Mouse (Mus musculus) adrenal gland, postnatal 0 days (tissue): Measurements from ENCODE around the gene Washc2. TPM values are rescaled to one million over a fixed set of nuclear protein-coding genes. Genes with fewer than 3 reads are reported as not detected.

Experiments used
- polyA plus RNA-seq: library from polyadenylated mRNA; unstranded; fragments of >200 nt; fragmentation: Nextera tagmentation; extraction: Ambion mirVana; gene quantifications from 2 replicates; pipeline ENCODE4 v1.2.1, GENCODE M21; 2015

The Washc2 gene
- 31.3 and 35.8 TPM in 2 replicates for polyA plus RNA-seq

DNA sequence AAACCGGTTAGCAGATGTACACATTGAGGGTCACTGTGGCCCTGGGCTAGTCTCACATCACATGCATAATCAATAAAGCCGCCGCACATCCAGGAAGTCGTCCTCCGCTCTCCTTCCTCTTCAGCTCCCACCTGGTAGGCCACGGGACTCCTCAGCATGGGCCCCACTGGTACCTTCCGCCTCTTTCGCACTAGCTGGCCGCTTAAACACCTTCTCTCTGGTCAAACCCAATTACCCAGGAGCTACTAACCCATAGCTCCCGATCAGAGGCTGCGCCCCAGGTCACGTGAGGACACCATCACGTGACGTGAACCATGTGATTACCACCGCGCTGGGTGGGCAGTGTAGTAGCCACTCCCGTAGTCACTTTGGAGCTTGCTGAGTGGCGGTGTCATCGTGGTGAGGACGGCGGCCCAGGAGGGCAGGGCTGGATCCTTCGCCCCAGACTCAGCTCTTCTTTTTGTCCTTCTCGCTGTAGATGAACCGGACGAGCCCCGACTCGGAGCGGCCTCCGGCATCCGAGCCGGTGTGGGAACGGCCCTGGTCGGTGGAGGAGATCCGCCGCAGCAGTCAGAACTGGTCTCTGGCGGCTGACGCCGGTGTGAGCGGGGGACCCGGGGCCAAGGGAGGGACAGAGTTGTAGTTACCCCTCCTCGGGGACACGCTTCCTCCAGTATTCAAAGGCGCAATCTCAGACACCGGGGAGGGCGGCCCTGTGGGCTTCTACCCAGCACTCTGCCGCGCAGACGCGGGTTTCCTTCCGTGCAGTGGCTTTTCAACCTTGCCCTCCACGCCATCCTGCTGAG is at the start of gene Washc2:
Gene Washc2 (plus strand): TSS at position 310 of the 806 bp plus-strand sequence.

DNA sequence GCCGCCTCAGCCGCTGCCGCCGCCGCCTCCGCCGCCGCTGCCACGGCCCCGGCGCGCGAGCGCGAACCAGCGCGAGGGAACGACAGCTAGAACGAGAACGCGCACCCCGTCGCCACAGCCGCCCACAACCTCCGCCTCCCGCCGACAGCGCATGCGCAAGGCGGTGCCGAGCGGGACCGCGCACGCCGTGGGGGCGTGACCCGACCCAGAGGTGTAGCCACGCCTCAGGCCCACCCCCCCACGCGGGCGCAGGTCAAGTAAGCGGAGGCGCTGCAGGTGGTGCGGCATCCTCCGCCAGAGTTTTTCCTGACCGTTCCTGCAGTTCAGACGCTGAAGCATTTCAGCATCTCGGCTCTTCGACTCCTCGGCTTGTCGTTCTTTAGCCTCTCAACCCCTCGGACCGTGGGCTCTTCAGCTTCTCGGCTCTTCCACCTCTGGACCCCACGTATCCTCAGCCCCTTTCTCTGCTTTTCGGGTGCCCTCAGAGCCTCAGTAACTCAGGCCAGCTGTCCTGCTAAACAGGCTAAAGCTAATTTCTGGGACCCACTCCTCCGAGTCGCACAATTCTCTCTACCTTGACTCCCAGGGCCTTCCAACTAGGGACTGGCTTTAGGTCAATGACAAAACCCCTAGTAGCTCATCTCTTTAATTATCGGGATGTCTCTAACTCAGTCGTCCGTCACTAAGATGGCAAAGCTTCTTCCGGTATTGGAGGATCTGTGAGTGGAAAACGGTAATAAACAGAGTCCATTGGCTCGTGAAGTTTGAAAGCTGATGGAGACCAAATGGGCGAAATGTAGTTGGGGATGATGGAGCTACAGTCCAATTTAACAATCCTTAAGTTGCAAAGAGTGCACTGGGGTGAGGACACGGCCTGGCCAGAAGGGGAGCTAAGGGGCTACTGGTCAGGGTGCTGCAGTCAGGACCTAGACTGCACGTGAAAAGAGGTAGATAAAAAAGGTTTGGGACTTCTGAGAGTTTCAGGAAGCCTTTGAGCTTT is 14.1 kb upstream of the Washc2 start, which contains the start of gene Tmcc1:
Gene Tmcc1 (minus strand): TSS at position 93 of the 1,000 bp plus-strand sequence.

DNA sequence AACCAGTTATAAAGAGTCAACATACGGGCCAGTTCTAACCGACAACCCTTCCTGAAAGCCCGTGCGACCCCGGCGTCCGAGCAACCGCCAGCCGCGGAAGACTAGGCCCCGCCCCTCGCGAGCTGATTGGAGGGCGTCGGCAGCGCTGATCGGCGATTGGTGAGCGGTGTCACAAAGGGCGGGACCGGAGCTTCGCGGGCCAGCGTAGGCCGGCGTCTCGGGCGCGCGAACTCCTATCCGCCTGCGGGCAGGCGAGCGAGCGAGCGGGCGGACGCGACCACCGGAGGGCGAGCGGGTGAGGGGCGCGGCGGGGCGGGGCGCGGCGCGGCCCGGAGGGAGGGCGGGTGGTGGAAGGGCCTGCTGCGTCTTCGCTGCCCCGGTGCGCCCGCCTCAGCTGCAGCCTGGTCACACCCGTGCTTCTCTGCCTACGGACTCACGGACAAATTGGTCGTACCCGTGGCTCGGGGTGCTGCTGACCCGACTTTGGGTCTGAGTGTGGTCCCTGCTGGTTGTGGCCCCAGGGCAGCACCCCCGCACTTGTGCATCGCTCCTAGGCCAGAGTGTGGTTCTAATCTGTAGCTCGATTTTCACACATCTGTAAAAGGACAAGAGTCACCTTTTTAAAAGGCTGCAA is 56.3 kb downstream of the Washc2 start, which contains the start of gene Zfand4:
Gene Zfand4 (plus strand): TSS at position 205 of the 634 bp plus-strand sequence.

Other genes starting within 250 kb of the Washc2 start
- gene Plxnd1, start 213.0 kb upstream of the Washc2 start, polyA plus RNA-seq, result 17.0 and 29.6 TPM in 2 replicates
- gene Tmcc1, start 14.6 kb upstream of the Washc2 start, polyA plus RNA-seq, result 7.9 and 8.8 TPM in 2 replicates
- gene Zfand4, start 56.2 kb downstream of the Washc2 start, polyA plus RNA-seq, result 2.7 and 4.1 TPM in 2 replicates
- 30.4 and 38.6 TPM in 2 replicates for gene March8, start 130.0 kb downstream of the Washc2 start, polyA plus RNA-seq